Mouse (Mus musculus): ENCODE measurements around the gene Pphln1. TPM values are rescaled to one million over a fixed set of nuclear protein-coding genes. Genes with fewer than 3 reads are reported as not detected.

Gene Pphln1
- polyA plus RNA-seq, 1 experiment from 2014 or later, result 59.0 TPM

GRCm38 (mm10) chr15:93406492-93406891 is 8.3 kb downstream of the Pphln1 start:
- no peak for ATAC-seq (replicated peaks; ENCODE audit: insufficient number of reproducible peaks, low FRiP score, low TSS enrichment, low read depth)
- no peak for DNase-seq (ENCODE audit: low spot score)
- no peak overlapping the region for H3K4me2 ChIP-seq (ENCODE audit: low read depth, low read length)
- H3K4me1 ChIP-seq (ENCODE audit: control insufficient read depth, insufficient read depth, low read length), result no peaks in the 10 kb centered on the region
- no peaks in the 10 kb centered on the region; the same call in 1 of the 2 replicates for H3K36me3 ChIP-seq (replicated peaks; ENCODE audit: control insufficient read depth, insufficient read depth, low read depth, low read length)
- H3K4me3 ChIP-seq (ENCODE audit: low read depth, low read length), result no peak overlapping the region
- no peaks in the 10 kb centered on the region for H3K9me3 ChIP-seq (replicated peaks; ENCODE audit: control insufficient read depth, low read length)
- no peaks in the 10 kb centered on the region for H3K27me3 ChIP-seq (ENCODE audit: control insufficient read depth, insufficient read depth, low read length)
- WGBS, result 96% methylated on average over 5 of the region's 5 CpGs
- H3K9ac ChIP-seq (replicated peaks; ENCODE audit: low read length), result no peak overlapping the region
- H3K27ac ChIP-seq (replicated peaks; ENCODE audit: low read depth, low read length), result no peak overlapping the region

DNA sequence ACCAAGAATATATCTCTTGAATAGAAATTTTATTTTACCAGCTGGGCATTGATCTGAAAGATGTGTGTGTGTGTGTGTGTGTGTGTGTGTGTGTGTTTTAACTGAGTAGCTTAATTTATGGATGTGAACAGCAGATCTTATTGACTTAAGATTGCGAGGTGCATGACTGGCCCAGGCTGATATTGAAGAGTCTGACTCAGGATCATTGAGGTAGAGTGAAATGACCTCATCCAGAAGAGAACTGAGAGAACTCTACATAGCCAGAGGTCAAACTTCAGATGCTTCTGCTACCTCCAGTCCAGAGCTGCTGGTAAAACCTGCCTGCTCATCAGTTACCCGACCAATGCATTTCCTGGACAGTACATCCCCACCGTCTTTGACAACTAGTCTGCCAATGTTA is 14.3 kb downstream of the Pphln1 start:
- no peaks in the 10 kb centered on the region for H3K4me1 ChIP-seq (ENCODE audit: control insufficient read depth, insufficient read depth, low read length)
- no peak overlapping the region for H3K9ac ChIP-seq (replicated peaks; ENCODE audit: low read length)
- no peak overlapping the region for H3K4me3 ChIP-seq (ENCODE audit: low read depth, low read length)
- no peak overlapping the region for H3K27ac ChIP-seq (replicated peaks; ENCODE audit: low read depth, low read length)
- H3K27me3 ChIP-seq (ENCODE audit: control insufficient read depth, insufficient read depth, low read length), result no peaks in the 10 kb centered on the region
- no peak overlapping the region for H3K4me2 ChIP-seq (ENCODE audit: low read depth, low read length)
- no peaks in the 10 kb centered on the region; the same call in none of the 2 replicates for H3K36me3 ChIP-seq (replicated peaks; ENCODE audit: control insufficient read depth, insufficient read depth, low read depth, low read length)
- WGBS, result 96% methylated on average over 3 of the region's 3 CpGs
- DNase-seq (ENCODE audit: low spot score), result no peak
- no peak for ATAC-seq (replicated peaks; ENCODE audit: insufficient number of reproducible peaks, low FRiP score, low TSS enrichment, low read depth)
- H3K9me3 ChIP-seq (replicated peaks; ENCODE audit: control insufficient read depth, low read length), result no peaks in the 10 kb centered on the region

- Histone ChIP-seq H3K4me3 (ENCODE audit: low read depth, low read length) (no peak overlapping the region), H3K36me3 (replicated peaks; ENCODE audit: control insufficient read depth, insufficient read depth, low read depth, low read length) (no peaks in the 10 kb centered on the region; the same call in 1 of the 2 replicates), H3K27ac (replicated peaks; ENCODE audit: low read depth, low read length) (no peak overlapping the region), H3K9ac (replicated peaks; ENCODE audit: low read length) (no peak overlapping the region), H3K4me2 (ENCODE audit: low read depth, low read length) (no peak overlapping the region), H3K9me3 (replicated peaks; ENCODE audit: control insufficient read depth, low read length) (no peaks in the 10 kb centered on the region), H3K27me3 (ENCODE audit: control insufficient read depth, insufficient read depth, low read length) (no peaks in the 10 kb centered on the region), H3K4me1 (ENCODE audit: control insufficient read depth, insufficient read depth, low read length) (no peaks in the 10 kb centered on the region)
- no peak for ATAC-seq (replicated peaks; ENCODE audit: insufficient number of reproducible peaks, low FRiP score, low TSS enrichment, low read depth)
- WGBS, result 94% methylated on average over 9 of the region's 9 CpGs
- DNase-seq (ENCODE audit: low spot score), result no peak
These were observed 16.3 kb downstream of the Pphln1 start for GRCm38 (mm10) chr15:93414456-93414855.

GRCm38 (mm10) chr15:93416300-93416699 is 18.1 kb downstream of the Pphln1 start:
- Histone ChIP-seq H3K27ac (replicated peaks; ENCODE audit: low read depth, low read length) (no peak overlapping the region), H3K36me3 (replicated peaks; ENCODE audit: control insufficient read depth, insufficient read depth, low read depth, low read length) (no peaks in the 10 kb centered on the region; the same call in 1 of the 2 replicates), H3K9ac (replicated peaks; ENCODE audit: low read length) (no peak overlapping the region), H3K4me1 (ENCODE audit: control insufficient read depth, insufficient read depth, low read length) (no peaks in the 10 kb centered on the region), H3K9me3 (replicated peaks; ENCODE audit: control insufficient read depth, low read length) (no peaks in the 10 kb centered on the region), H3K4me2 (ENCODE audit: low read depth, low read length) (no peak overlapping the region), H3K4me3 (ENCODE audit: low read depth, low read length) (no peak overlapping the region), H3K27me3 (ENCODE audit: control insufficient read depth, insufficient read depth, low read length) (no peaks in the 10 kb centered on the region)
- no peak for ATAC-seq (replicated peaks; ENCODE audit: insufficient number of reproducible peaks, low FRiP score, low TSS enrichment, low read depth)
- 91% methylated on average over 6 of the region's 6 CpGs for WGBS
- no peak for DNase-seq (ENCODE audit: low spot score)

GRCm38 (mm10) chr15:93420596-93420995 is 22.4 kb downstream of the Pphln1 start:
- DNase-seq (ENCODE audit: low spot score) (no peak), ATAC-seq (replicated peaks; ENCODE audit: insufficient number of reproducible peaks, low FRiP score, low TSS enrichment, low read depth) (no peak)
- Histone ChIP-seq H3K36me3 (replicated peaks; ENCODE audit: control insufficient read depth, insufficient read depth, low read depth, low read length) (no peaks in the 10 kb centered on the region; the same call in 1 of the 2 replicates), H3K4me2 (ENCODE audit: low read depth, low read length) (no peak overlapping the region), H3K27me3 (ENCODE audit: control insufficient read depth, insufficient read depth, low read length) (no peaks in the 10 kb centered on the region), H3K27ac (replicated peaks; ENCODE audit: low read depth, low read length) (no peak overlapping the region), H3K9ac (replicated peaks; ENCODE audit: low read length) (no peak overlapping the region), H3K9me3 (replicated peaks; ENCODE audit: control insufficient read depth, low read length) (no peaks in the 10 kb centered on the region), H3K4me3 (ENCODE audit: low read depth, low read length) (no peak overlapping the region), H3K4me1 (ENCODE audit: control insufficient read depth, insufficient read depth, low read length) (no peaks in the 10 kb centered on the region)
- WGBS, result 92% methylated on average over 7 of the region's 7 CpGs

- Histone ChIP-seq H3K9ac (replicated peaks; ENCODE audit: low read length) (no peak overlapping the region), H3K4me1 (ENCODE audit: control insufficient read depth, insufficient read depth, low read length) (no peaks in the 10 kb centered on the region), H3K9me3 (replicated peaks; ENCODE audit: control insufficient read depth, low read length) (no peaks in the 10 kb centered on the region), H3K27me3 (ENCODE audit: control insufficient read depth, insufficient read depth, low read length) (no peaks in the 10 kb centered on the region), H3K4me3 (ENCODE audit: low read depth, low read length) (no peak overlapping the region), H3K27ac (replicated peaks; ENCODE audit: low read depth, low read length) (no peak overlapping the region), H3K36me3 (replicated peaks; ENCODE audit: control insufficient read depth, insufficient read depth, low read depth, low read length) (no peaks in the 10 kb centered on the region; the same call in 1 of the 2 replicates), H3K4me2 (ENCODE audit: low read depth, low read length) (no peak overlapping the region)
- 83% methylated on average over 1 of the region's 1 CpGs for WGBS
- DNase-seq (ENCODE audit: low spot score) (no peak), ATAC-seq (replicated peaks; ENCODE audit: insufficient number of reproducible peaks, low FRiP score, low TSS enrichment, low read depth) (no peak)
These were observed 24.4 kb downstream of the Pphln1 start for GRCm38 (mm10) chr15:93422537-93422936.

- Histone ChIP-seq H3K27ac (replicated peaks; ENCODE audit: low read depth, low read length) (no peak overlapping the region), H3K9me3 (replicated peaks; ENCODE audit: control insufficient read depth, low read length) (no peaks in the 10 kb centered on the region), H3K4me3 (ENCODE audit: low read depth, low read length) (no peak overlapping the region), H3K36me3 (replicated peaks; ENCODE audit: control insufficient read depth, insufficient read depth, low read depth, low read length) (no peaks in the 10 kb centered on the region), H3K27me3 (ENCODE audit: control insufficient read depth, insufficient read depth, low read length) (no peaks in the 10 kb centered on the region), H3K4me1 (ENCODE audit: control insufficient read depth, insufficient read depth, low read length) (no peaks in the 10 kb centered on the region), H3K9ac (replicated peaks; ENCODE audit: low read length) (no peak overlapping the region), H3K4me2 (ENCODE audit: low read depth, low read length) (no peak overlapping the region)
- WGBS, result 45% methylated on average over 11 of the region's 11 CpGs
- ATAC-seq (replicated peaks; ENCODE audit: insufficient number of reproducible peaks, low FRiP score, low TSS enrichment, low read depth) (0 out of 2 replicates have a peak, but pooled peaks have one; percentile 23), DNase-seq (ENCODE audit: low spot score) (peak; percentile 2)
These were observed 35.7 kb downstream of the Pphln1 start for GRCm38 (mm10) chr15:93433811-93434210.

DNA sequence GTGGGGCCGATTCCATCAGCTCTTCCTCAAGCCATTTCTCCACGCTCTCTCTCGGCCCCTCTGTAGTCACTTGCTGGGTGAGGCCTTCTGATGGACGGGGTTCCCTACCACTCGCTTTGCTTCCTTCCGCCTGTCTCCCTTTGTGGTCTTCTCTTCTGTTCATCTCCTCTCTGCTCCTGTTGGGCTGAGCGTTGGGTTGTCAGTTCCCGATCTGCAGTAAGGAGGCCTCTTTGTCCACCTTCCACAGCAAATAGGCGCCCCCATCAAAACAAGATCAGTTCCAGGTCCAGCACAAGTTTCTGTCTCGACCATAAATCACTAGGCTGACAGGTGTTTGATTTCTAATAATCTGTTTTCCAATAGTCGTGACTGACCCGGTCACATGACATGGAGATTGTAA is 37.8 kb downstream of the Pphln1 start:
- 90% methylated on average over 12 of the region's 12 CpGs for WGBS
- no peaks in the 10 kb centered on the region for H3K36me3 ChIP-seq (replicated peaks; ENCODE audit: control insufficient read depth, insufficient read depth, low read depth, low read length)

More for the DNA sequence above, 37.8 kb downstream of the Pphln1 start:
- Histone ChIP-seq H3K4me2 (ENCODE audit: low read depth, low read length) (no peak overlapping the region), H3K9ac (replicated peaks; ENCODE audit: low read length) (no peak overlapping the region), H3K4me1 (ENCODE audit: control insufficient read depth, insufficient read depth, low read length) (no peaks in the 10 kb centered on the region), H3K4me3 (ENCODE audit: low read depth, low read length) (no peak overlapping the region), H3K27ac (replicated peaks; ENCODE audit: low read depth, low read length) (no peak overlapping the region), H3K9me3 (replicated peaks; ENCODE audit: control insufficient read depth, low read length) (no peaks in the 10 kb centered on the region), H3K27me3 (ENCODE audit: control insufficient read depth, insufficient read depth, low read length) (no peaks in the 10 kb centered on the region)
- ATAC-seq (replicated peaks; ENCODE audit: insufficient number of reproducible peaks, low FRiP score, low TSS enrichment, low read depth) (no peak), DNase-seq (ENCODE audit: low spot score) (no peak)

Measured in embryonic facial prominence, embryonic 11.5 days (tissue).